Mouse (Mus musculus): ENCODE results near the gene Cd34. TPM values are rescaled to one million over a fixed set of nuclear protein-coding genes. Genes with fewer than 3 reads are reported as not detected.
A peak's percentile ranks its signal among the peaks of the same experiment; 100 is the strongest.

The Cd34 gene
- 100 to 1,000 TPM in 1 of 2 experiments, 10 to 100 TPM in 1; 97.4 to 128 TPM for total RNA-seq (2021)

DNA sequence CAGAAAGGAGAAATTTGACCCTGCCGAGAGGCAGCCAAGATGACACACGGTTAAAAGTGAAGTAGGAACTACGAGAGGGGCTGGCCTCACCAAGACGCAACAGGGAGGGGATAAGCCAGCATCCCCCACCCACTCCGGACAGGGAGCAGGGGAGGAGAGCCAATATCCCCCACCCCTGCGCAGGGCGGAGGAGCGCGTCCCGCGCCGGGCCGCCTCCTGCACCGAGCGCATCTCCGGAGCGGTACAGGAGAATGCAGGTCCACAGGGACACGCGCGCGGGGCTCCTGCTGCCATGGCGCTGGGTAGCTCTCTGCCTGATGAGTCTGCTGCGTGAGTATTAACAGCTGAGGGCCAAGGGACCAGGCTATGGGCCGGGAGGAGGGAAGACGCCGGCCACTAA is at the start of gene Cd34:
TSS of gene Cd34 (plus strand) at position 105 of the 400 bp plus-strand sequence.
- intact Hi-C loops (cut with DNase I): no loop called here
- peak; percentile 81 for DNase-seq (ENCODE audit: low spot score)

DNA sequence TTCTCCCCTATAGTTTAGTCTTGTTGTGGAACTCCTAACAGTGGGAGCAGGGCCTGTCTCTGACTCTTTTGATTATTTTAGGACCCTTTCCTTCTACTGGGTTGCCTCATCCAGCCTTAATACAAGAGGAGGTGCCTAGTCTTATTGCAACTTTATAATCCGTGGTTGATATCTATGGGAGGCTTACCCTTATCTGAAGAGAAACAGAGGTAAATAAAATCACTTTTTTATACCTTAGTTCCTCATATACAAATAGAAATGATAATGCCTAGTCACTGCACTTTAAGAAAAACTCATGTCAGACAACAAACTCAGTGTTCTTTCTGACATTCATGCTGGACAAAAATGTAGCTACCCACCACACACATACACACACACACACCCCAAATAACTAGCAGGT is 44.1 kb upstream of the Cd34 start:
- no peak for DNase-seq (ENCODE audit: low spot score)
- intact Hi-C loops (cut with DNase I): no loop called here

DNA sequence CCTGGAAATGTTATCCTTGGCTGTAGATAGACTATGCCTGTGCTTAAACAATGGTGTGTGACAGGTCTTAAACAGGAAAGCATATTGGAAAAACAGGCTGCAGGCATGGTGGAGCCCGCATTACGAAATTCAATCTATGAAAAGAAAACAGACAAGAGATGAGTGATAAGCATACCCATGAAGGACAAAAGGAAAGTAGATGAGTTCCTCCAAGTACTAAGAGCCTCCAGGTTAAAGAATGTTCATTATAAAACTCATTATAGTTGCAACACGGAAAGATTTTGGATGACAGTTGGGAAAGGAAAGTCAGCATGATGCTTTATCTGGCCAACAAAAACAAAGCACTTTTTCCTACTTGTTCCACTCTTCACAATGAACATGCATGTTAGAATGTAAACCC is 43.3 kb upstream of the Cd34 start:
- intact Hi-C loops (cut with DNase I): no loop called here
- DNase-seq (ENCODE audit: low spot score): no peak

DNA sequence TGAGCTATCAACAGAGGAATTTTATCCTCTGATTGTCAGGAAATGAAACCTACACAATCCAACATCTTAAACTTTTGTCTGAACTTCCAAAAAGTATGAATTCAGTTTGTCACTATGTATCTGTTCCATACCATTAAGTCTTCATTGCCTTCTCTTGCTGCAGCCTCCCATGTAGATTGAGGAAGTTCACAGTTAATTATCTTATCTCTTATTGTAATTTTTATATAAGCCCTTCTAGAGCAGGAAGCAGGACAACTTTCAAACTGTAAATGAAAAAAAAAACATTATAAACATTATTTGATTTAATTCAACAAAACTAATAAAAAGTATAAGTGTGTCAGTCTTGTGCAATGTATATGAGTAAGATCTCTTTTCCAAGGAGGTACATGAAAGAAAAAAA is 37.5 kb upstream of the Cd34 start:
- intact Hi-C loops (cut with DNase I): no loop called here
- DNase-seq (ENCODE audit: low spot score): no peak

DNA sequence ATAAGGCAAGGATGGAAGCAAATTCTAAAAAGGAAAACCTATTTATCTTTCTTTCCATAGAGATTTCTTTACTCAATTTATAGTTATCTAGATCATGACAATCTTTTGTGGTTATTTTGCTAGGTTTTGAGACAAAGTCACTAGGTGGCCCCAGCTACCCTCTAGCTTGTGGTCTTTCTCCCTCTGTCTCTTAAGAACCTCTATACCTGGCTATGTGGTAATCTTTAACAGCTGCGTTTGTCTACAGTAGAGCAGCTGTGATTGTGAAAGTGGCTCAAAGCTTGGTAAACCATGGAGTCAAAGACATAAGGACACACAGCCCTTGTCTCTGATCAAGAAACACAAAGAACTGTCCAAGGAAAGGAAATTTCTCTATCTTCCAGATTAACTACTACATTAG is 36.8 kb upstream of the Cd34 start:
- intact Hi-C loops (cut with DNase I): no loop called here
- no peak for DNase-seq (ENCODE audit: low spot score)

DNA sequence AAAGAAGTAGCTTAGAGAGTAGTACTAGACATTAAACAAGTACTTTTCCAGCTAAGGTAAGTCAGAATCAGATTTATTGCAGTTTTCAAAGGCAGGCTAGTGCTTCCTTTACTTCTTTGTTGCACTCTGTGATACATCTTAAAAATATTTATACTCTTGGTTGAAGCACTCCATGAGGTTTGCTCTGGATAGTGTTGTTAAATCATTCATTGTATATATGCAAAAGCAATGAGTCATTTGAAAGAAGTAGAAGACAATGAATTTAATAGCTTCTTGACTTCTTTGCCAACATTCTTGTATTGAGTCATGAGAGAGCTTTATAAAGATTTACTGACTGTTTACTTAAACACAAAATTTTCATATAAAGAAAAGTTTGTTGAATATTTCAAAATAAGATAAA is 29.7 kb upstream of the Cd34 start:
- intact Hi-C loops (cut with DNase I): no loop called here
- DNase-seq (ENCODE audit: low spot score): no peak

DNA sequence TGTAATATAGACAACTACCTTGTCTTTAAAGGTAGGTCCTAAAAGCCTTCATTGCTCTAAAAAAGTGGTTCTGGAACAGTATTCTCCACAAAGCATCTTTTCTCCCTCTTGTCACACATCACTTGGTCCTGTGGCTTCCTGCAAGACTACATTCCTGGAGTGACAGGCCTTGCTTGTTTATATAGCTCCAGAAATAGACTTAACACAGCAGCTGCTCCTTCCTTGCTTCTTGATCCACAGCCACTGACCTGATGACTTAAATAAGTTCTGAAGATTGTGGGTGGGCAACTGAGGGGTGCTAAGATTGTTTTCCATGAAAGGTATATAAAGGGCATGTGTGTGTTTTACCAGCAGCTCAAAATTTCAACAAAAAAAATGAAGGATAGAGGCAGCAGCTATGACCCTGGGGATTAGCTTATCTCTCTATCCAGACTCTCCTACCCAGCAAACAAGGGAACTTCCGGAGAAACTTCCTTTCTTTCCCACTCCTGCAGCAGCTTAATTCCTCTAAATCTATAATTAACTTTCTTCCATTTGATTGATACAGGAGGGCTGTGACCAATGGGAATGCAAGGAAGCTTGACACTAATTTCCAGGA is 12.8 kb upstream of the Cd34 start:
- intact Hi-C loops (cut with DNase I): loop anchor here (5.0 kb wide), 1 partner anchor 39 kb away; no protein-coding TSS in a partner anchor
- no peak for DNase-seq (ENCODE audit: low spot score)

DNA sequence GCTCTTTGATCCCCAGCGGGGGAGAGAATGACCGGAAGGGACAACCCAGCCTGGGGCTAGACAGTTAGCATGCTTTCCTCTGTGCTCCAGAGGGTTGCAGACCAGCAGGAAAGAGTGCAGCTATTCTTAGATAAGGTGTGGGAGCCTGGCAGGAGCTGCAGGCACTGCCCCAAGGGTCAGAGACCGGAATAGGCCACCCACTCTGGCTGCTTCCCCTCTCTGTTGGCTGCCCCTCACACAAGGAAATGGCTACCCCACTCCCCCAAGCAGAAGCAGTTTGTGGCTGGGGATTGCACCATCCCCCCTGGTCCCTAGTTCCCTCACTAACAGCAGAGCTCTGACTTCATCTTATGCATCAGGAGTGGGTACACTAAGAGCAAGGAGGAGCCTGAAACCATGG is 10.7 kb upstream of the Cd34 start:
- peak; percentile 61 for DNase-seq (ENCODE audit: low spot score)
- intact Hi-C loops (cut with DNase I): loop anchor here (5.0 kb wide), 1 partner anchor 41 kb away; no protein-coding TSS in a partner anchor

DNA sequence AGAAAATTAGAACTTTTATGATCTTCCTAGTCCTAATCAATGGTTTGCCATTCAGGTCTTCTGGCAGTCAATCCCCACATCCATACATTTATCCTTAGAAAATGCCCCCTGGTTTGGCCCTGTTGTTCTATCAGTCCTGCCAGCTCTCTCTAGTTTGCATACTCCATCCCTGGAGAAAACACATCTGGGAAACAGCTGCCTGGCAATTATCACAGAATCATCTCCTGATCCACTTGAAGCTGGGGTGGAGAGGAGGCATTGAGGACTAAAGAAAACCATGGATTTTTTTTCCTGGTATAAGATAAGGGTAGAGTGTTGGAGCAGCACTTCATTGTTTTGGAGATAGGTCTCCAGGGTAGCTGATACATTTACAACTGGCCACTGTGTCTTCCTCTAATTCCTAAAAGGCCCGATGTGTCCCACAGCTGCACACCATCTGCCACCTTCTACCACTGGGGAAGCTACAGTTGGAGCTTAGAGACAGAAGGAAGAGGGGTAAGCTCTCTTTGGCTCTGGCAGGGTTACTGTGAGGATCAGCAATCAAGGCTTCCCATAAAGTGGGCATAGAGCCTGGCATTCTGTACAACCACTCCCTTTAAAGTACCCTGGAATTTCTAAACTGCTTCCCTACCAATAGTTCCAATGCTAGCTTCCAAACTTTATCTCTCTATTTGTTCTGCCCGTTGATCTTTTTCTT is 9.2 kb upstream of the Cd34 start:
- intact Hi-C loops (cut with DNase I): loop anchor here (5.0 kb wide), 1 partner anchor 42 kb away; no protein-coding TSS in a partner anchor
- no peak for DNase-seq (ENCODE audit: low spot score)

DNA sequence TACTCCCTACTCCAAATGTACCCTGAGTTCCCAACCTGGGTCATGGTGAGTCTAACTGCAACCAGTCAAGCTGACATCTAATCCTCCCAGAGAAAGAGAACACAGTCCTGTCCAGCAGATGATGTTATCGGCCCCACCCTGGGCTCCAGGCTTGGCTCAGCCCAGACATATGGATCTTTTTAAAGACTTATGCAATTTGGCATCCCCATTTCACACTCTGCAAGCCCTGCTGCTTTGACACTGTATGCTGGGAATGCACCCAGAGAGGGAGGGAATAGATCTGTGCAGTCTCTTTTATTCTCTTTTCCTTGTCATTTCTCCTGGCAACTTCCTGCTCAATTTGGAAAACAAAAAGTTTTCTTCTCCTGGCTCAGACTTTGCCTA is 8.7 kb upstream of the Cd34 start:
- intact Hi-C loops (cut with DNase I): loop anchor here (5.0 kb wide), 1 partner anchor 43 kb away; no protein-coding TSS in a partner anchor
- DNase-seq (ENCODE audit: low spot score): peak; percentile 65

DNA sequence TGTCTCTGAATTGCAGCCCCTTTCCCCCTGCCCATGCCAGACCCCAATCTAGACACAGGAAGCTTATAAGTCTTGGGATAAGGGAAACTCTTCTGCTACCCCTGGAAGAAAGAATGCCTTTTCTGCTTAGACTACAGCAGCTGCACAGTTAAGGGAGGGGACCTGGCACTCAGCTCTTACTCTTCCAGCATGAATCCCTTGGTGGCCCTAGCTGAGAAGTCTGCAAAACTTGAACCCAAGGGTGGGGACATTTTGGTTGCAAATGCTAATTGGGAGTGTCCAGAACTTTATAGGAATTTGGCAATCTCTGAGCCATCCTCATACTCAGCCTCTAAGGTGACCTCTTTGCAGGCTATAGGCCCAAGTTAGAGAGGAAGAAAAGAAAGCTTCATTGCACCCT is 7.9 kb upstream of the Cd34 start:
- intact Hi-C loops (cut with DNase I): no loop called here
- no peak for DNase-seq (ENCODE audit: low spot score)

DNA sequence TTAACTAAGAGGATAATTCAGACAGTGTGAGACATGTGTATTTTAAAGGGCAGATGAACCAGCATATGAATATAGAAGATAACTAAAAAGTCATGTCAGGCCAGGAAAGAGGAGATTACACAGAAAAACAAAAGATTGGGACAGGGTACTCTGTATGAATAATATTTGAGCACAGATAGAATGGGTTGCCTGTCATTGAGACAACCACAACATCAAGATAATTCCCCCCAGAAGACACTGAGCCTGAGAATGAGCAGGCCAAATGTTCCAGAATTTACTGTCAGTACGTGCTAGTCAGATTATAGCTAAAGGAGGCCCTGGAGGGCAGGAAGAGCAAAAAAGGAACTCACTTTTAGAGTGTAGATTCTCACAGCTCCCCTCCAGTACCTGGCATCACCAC is 3.3 kb upstream of the Cd34 start:
- no peak for DNase-seq (ENCODE audit: low spot score)
- intact Hi-C loops (cut with DNase I): no loop called here

DNA sequence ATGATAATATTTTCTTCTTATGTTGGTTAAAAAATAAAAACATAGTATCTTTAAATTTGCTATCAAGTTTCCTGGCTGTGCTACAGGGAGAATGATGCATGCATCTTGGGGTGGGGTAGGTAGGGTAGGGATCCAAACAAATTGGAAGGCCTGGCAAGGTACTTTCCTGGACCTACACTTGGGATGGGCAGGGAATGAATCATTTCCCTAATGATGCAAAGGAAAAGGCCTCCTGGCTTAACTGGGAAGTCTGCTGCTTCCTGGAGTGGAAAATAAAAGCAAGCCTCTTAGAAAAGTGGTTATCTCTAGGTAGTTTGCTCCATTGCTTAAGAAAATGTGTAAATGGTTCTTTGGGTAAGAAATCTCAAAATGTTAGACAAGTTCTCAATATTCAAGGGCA is 2.9 kb downstream of the Cd34 start:
- DNase-seq (ENCODE audit: low spot score): no peak
- intact Hi-C loops (cut with DNase I): no loop called here

DNA sequence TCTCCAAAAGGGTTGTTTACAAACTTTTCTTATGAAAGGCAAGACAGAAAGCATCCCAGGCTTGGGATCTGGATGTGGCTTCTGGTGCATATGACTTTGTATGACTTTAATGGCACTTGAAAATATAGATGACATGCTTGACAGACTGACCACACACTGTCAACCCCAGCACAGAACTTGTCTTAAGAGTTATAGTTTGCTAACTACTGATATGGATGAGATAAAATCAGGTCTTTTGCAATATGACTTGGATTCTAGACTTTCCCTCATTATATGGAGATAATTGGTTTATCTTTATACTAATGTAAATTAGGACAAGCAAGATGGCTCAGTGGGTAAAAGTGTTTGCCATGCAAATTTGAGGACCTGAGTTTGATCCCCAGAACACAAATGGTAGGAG is 4.3 kb downstream of the Cd34 start:
- intact Hi-C loops (cut with DNase I): no loop called here

DNA sequence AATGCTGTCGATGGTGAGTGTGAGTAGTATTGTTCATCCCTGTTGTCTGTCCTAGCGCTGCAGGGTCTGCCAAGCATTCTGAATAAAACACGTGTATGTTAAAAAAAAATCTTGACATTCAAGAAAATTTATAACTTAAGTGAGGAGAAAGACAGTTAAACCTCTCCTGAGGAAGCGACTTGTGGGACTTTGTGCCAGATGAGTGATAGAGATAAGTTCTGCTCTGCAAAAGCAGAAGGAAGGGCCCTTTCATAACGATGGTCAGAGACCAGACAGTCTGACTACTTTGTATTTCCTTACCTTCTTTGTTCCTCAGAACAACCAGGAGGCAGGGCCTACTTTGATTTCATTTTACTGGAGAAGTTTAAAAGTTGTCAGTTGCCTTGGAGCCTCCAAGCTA is 4.9 kb downstream of the Cd34 start:
- intact Hi-C loops (cut with DNase I): no loop called here
- DNase-seq (ENCODE audit: low spot score): no peak

More for the DNA sequence above, 4.3 kb downstream of the Cd34 start:
- no peak for DNase-seq (ENCODE audit: low spot score)

DNA sequence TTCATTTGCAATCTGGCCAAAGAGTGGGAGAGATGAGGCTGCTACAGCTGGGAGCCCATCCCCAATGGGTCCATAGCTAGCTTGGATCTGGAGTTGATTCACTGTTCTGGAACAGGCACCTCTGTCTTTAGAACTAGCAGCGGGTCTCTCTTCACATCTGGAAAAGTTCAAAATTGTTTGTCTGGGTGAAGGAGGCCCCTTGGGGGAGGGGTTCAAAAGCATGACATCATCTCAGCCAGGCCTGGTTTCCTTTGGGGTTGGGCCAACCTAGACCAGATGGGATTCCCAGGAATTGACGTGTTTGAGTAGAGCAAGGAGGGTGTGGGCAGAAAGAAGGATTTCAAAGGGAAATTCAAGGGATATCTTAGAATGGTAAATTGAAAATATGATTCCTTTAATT is 6.8 kb downstream of the Cd34 start:
- intact Hi-C loops (cut with DNase I): no loop called here
- peak; percentile 81 for DNase-seq (ENCODE audit: low spot score)

DNA sequence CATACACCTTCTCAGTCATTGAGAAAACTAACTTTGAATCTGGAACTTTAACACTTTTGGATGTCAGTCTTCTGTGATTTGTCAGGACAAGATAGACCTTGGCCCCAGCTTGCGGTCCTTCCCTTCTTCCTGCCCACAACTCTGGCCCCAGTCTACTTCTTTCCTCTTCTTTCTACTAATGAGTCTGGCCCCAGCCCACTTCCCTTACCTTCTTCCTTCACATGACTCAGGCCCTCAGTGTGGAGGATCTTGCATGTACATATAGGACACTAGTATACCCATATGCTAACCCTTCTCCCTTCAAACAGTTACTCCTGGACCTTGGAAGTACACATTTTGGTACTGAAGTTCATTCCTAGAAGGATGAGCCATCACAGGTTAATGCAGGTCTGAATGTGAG is 7.8 kb downstream of the Cd34 start:
- DNase-seq (ENCODE audit: low spot score): no peak
- intact Hi-C loops (cut with DNase I): no loop called here

DNA sequence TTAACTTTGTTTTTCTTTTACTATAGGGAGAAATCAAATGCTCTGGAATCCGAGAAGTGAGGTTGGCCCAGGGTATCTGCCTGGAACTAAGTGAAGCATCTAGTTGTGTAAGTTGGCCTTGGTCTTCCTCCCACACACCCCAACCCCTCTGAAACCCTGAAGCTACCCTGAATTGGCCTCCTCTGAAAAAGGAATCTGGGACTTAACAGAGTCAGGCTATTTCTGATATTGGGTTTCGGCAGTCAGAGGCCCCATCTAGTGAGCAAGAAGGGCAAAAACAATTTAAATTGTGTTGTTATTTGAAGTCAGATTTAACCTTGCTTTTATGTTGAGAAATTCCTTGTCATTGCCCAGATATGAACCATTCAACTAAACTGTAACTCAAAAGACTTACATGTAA is 12.3 kb downstream of the Cd34 start:
- no peak for DNase-seq (ENCODE audit: low spot score)

DNA sequence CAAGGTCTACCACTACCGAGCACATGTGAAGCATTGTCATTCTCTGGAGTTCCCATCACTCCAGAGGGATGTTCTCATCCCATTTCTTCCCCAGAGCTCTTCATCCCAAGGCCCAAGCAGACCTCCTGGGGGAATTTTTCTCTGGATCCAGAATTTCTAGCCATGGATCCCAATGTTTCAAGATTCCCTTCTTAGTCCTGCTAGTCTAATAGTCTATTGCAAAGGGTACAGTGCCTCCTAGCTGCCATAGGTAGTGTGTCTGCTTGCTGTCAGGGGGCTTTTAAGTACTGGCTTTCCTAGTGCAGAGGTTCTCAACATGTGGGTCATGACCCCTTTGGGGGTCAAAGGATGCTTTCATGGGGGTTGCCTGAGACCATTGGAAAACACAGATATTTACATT is 14.3 kb downstream of the Cd34 start:
- intact Hi-C loops (cut with DNase I): no loop called here
- no peak for DNase-seq (ENCODE audit: low spot score)

More for the DNA sequence above, 12.3 kb downstream of the Cd34 start:
- intact Hi-C loops (cut with DNase I): loop anchor here (1.0 kb wide), 1 partner anchor 72 kb away; no protein-coding TSS in a partner anchor

DNA sequence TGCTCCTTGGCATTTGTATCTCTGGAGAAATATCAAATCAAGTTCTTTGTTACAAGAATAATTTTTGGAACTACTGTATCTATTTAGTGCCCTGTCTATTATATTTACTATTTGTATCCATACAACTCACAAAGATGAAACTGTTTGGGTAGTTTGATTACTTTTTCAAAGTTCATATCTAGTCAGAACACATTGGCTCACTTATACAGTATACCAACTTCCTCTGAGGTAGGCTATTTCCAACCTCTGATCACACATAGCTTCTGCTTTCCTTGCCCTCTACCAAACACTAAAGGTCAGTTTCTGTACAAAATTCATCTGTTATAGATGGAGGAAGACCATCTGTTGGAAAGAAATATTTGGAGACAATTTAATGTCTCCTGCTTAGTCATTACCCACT is 16.1 kb downstream of the Cd34 start:
- no peak for DNase-seq (ENCODE audit: low spot score)
- intact Hi-C loops (cut with DNase I): no loop called here

DNA sequence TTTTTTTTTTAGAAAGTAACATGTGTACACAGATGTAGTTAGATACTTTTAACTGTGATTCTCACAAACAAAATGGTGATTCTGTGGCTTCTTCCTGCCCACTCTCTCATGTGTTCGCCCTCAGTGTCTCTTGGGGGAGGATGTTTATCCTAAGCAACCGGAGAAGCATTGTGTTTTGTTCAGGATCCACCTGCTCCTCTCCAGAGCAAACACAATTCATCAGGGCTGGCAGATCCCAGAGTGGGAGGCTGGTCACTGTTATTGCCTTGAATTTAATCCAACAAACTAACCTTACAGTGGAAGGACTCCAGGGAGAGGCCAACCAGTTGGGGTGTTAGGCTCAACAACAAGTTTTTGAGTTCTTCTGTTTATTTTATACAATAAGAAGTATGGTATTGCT is 17.1 kb downstream of the Cd34 start:
- intact Hi-C loops (cut with DNase I): no loop called here
- no peak for DNase-seq (ENCODE audit: low spot score)

DNA sequence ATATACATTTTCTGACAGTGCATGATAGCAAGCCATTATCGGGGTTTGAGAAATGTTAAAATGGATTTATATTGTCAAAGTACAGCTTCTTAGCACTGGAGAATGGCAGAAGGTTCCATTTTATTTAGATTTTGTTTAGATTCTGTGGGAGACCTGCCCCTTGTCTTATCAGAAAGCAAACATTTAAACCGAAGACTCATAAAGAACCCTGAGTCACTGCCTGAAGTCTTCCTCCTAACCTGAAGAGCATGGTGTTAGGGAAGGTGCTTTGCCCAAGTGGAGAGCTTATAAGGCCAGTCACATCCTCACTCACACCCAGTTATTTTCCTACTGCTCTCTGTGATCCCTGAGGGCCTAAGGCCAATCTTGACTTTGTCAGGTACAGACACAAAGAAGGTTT is 18.4 kb downstream of the Cd34 start:
- intact Hi-C loops (cut with DNase I): no loop called here
- DNase-seq (ENCODE audit: low spot score): no peak

Measured in heart, postnatal 25 days (tissue).